Mouse (Mus musculus): ENCODE data around the gene Gm21188. TPM values are rescaled to one million over a fixed set of nuclear protein-coding genes. Genes with fewer than 3 reads are reported as not detected.
A peak's percentile ranks its signal among the peaks of the same experiment; 100 is the strongest.
"Not testable (repeated sequence)": the region's sequence is repeated elsewhere in the genome, so short reads cannot be mapped to it uniquely, and the experiment has no call there.

Gene Gm21188
- not detected in 2 replicates for polyA plus RNA-seq (2015; fragmentation: Nextera tagmentation; extraction: Ambion mirVana)

DNA sequence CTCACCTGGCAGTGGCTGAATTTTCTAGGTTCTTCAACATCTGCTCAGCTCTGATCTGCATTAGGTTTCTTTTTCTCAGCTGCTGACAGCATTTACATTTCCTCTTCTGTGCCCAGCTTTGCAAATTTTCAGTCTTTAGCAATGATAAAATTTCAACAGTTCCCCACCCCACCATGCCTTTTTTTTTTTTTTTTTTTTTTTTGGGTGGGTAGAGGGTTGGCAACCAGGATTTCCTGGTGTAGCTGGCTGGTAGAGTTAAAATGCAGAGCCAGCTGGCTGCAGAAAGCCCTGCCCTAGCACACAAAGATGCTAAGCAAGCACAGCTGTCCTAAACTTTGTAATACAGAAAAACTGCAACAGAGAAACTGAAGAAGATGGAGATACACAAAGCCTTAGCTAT is at the start of gene Gm21188:
TSS of gene Gm21188 (minus strand) at position 110 of the 400 bp plus-strand sequence.
- H3K4me1 ChIP-seq (replicated peaks; ENCODE audit: control insufficient read depth, insufficient read depth, low read length); H3K4me2 ChIP-seq (ENCODE audit: low read length); H3K4me3 ChIP-seq (replicated peaks; ENCODE audit: low read length); H3K9me3 ChIP-seq (ENCODE audit: control insufficient read depth, low read length); H3K9ac ChIP-seq (replicated peaks; ENCODE audit: low read depth, low read length); H3K27ac ChIP-seq (ENCODE audit: low read length); H3K27me3 ChIP-seq (replicated peaks; ENCODE audit: control insufficient read depth, insufficient read depth, low read length); ATAC-seq; H3K36me3 ChIP-seq (ENCODE audit: control insufficient read depth, insufficient read depth): not testable (repeated sequence)

GRCm38 (mm10) chr13:120099327-120099726 is 47.3 kb upstream of the Gm21188 start:
- H3K27ac ChIP-seq (ENCODE audit: low read length); H3K9ac ChIP-seq (replicated peaks; ENCODE audit: low read depth, low read length); H3K4me1 ChIP-seq (replicated peaks; ENCODE audit: control insufficient read depth, insufficient read depth, low read length); H3K36me3 ChIP-seq (ENCODE audit: control insufficient read depth, insufficient read depth); H3K4me3 ChIP-seq (replicated peaks; ENCODE audit: low read length); H3K27me3 ChIP-seq (replicated peaks; ENCODE audit: control insufficient read depth, insufficient read depth, low read length); H3K4me2 ChIP-seq (ENCODE audit: low read length); H3K9me3 ChIP-seq (ENCODE audit: control insufficient read depth, low read length); ATAC-seq: not testable (repeated sequence)
- no CpG with 5 or more reads among the region's 5 CpGs for WGBS

DNA sequence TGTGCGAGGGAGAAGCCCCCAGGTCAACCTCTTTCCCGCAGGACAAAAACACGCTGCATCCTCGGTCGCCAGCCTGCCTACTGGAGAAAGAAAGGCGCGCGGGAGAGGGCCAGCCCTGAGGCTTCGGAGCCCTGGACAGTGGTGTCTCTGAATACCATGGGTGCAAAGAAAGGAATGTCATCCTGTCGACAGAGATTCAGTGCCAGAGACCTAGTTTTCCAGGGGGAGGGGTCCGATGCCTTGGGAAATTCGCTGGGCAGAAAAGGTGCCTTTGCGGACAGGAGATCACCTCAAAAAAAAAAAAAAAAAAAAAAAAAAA is 44.9 kb upstream of the Gm21188 start:
- not testable (repeated sequence) for H3K9me3 ChIP-seq (ENCODE audit: control insufficient read depth, low read length); H3K9ac ChIP-seq (replicated peaks; ENCODE audit: low read depth, low read length); H3K36me3 ChIP-seq (ENCODE audit: control insufficient read depth, insufficient read depth); H3K27ac ChIP-seq (ENCODE audit: low read length); H3K27me3 ChIP-seq (replicated peaks; ENCODE audit: control insufficient read depth, insufficient read depth, low read length); H3K4me1 ChIP-seq (replicated peaks; ENCODE audit: control insufficient read depth, insufficient read depth, low read length); H3K4me2 ChIP-seq (ENCODE audit: low read length); H3K4me3 ChIP-seq (replicated peaks; ENCODE audit: low read length)
- WGBS, result 0% methylated on average over 6 of the region's 13 CpGs
- peak; percentile 32 for ATAC-seq

GRCm38 (mm10) chr13:120096241-120096937 is 44.4 kb upstream of the Gm21188 start:
- H3K27ac ChIP-seq (ENCODE audit: low read length); H3K36me3 ChIP-seq (ENCODE audit: control insufficient read depth, insufficient read depth); H3K9me3 ChIP-seq (ENCODE audit: control insufficient read depth, low read length); H3K9ac ChIP-seq (replicated peaks; ENCODE audit: low read depth, low read length); H3K4me3 ChIP-seq (replicated peaks; ENCODE audit: low read length); H3K4me2 ChIP-seq (ENCODE audit: low read length); H3K27me3 ChIP-seq (replicated peaks; ENCODE audit: control insufficient read depth, insufficient read depth, low read length); H3K4me1 ChIP-seq (replicated peaks; ENCODE audit: control insufficient read depth, insufficient read depth, low read length): not testable (repeated sequence)
- ATAC-seq, result peak; percentile 77
- under 1% methylated on average over 23 of the region's 38 CpGs for WGBS

DNA sequence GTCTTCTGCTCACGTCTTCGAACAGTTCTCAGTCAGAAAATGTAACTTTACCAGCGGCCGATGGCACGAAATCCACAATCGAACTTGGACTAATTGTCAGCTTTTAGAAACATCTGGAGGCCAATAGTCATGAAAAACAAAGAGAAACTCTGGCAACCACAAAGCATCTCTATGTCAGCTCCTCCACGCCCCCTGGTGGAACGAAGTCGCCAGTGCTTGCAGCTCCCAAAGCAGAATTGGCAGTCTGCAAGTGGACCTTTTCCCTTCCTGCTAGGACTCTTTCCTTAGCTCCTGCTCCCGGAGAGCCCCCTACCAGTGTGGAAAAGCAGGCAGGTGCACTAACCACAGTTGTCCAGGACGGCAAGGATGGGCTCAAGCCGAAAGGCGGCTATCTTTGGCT is 41.0 kb upstream of the Gm21188 start:
- not testable (repeated sequence) for ATAC-seq

GRCm38 (mm10) chr13:120079644-120080043 is 27.6 kb upstream of the Gm21188 start:
- H3K9me3 ChIP-seq (ENCODE audit: control insufficient read depth, low read length), result not testable (repeated sequence)
- no CpG with 5 or more reads among the region's 1 CpGs for WGBS

More for the DNA sequence above, 41.0 kb upstream of the Gm21188 start:
- not testable (repeated sequence) for H3K4me2 ChIP-seq (ENCODE audit: low read length); H3K27ac ChIP-seq (ENCODE audit: low read length); H3K9me3 ChIP-seq (ENCODE audit: control insufficient read depth, low read length); H3K9ac ChIP-seq (replicated peaks; ENCODE audit: low read depth, low read length); H3K4me1 ChIP-seq (replicated peaks; ENCODE audit: control insufficient read depth, insufficient read depth, low read length); H3K27me3 ChIP-seq (replicated peaks; ENCODE audit: control insufficient read depth, insufficient read depth, low read length); H3K4me3 ChIP-seq (replicated peaks; ENCODE audit: low read length); H3K36me3 ChIP-seq (ENCODE audit: control insufficient read depth, insufficient read depth)
- WGBS, result no CpG with 5 or more reads among the region's 13 CpGs

GRCm38 (mm10) chr13:120070878-120071277 is 18.9 kb upstream of the Gm21188 start:
- H3K4me2 ChIP-seq (ENCODE audit: low read length); H3K9me3 ChIP-seq (ENCODE audit: control insufficient read depth, low read length); H3K9ac ChIP-seq (replicated peaks; ENCODE audit: low read depth, low read length); ATAC-seq; H3K4me3 ChIP-seq (replicated peaks; ENCODE audit: low read length); H3K27me3 ChIP-seq (replicated peaks; ENCODE audit: control insufficient read depth, insufficient read depth, low read length); H3K27ac ChIP-seq (ENCODE audit: low read length); H3K36me3 ChIP-seq (ENCODE audit: control insufficient read depth, insufficient read depth); H3K4me1 ChIP-seq (replicated peaks; ENCODE audit: control insufficient read depth, insufficient read depth, low read length): not testable (repeated sequence)
- WGBS, result no CpG with 5 or more reads among the region's 13 CpGs

More at GRCm38 (mm10) chr13:120079644-120080043, 27.6 kb upstream of the Gm21188 start:
- not testable (repeated sequence) for H3K9ac ChIP-seq (replicated peaks; ENCODE audit: low read depth, low read length); H3K27ac ChIP-seq (ENCODE audit: low read length); ATAC-seq; H3K4me1 ChIP-seq (replicated peaks; ENCODE audit: control insufficient read depth, insufficient read depth, low read length); H3K36me3 ChIP-seq (ENCODE audit: control insufficient read depth, insufficient read depth); H3K4me3 ChIP-seq (replicated peaks; ENCODE audit: low read length); H3K4me2 ChIP-seq (ENCODE audit: low read length); H3K27me3 ChIP-seq (replicated peaks; ENCODE audit: control insufficient read depth, insufficient read depth, low read length)

DNA sequence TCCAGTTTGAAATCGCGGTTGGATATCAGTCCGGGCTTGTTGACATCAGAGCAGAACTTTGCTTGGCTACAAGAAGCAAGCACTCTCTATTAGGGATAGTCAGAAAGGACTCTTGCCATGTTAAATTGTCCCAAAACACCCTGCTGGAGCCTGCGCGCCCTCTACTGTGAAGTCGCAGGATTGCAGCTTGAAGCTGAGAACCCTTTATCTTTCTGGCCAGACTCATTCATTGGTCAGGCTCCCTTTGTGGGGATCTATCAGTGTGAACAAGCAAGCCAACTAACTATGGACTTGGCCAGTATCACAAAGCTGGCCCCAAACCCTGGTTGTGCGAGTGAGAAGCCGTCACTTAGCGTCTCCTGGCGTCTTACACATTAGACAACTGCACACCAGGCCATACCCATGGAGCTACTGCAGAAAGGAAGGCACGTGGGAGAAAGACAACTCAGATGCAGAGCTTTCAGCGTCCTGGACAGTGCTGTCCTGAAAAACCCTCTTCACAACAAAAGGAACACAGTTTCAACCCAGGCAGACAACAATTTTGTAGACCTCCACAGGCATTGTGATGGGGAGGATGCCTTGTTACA is 18.1 kb upstream of the Gm21188 start:
- H3K4me1 ChIP-seq (replicated peaks; ENCODE audit: control insufficient read depth, insufficient read depth, low read length); H3K27me3 ChIP-seq (replicated peaks; ENCODE audit: control insufficient read depth, insufficient read depth, low read length); H3K9me3 ChIP-seq (ENCODE audit: control insufficient read depth, low read length); ATAC-seq; H3K36me3 ChIP-seq (ENCODE audit: control insufficient read depth, insufficient read depth); H3K27ac ChIP-seq (ENCODE audit: low read length); H3K4me2 ChIP-seq (ENCODE audit: low read length); H3K9ac ChIP-seq (replicated peaks; ENCODE audit: low read depth, low read length); H3K4me3 ChIP-seq (replicated peaks; ENCODE audit: low read length): not testable (repeated sequence)
- no CpG with 5 or more reads among the region's 12 CpGs for WGBS

GRCm38 (mm10) chr13:120063439-120064089 is 11.6 kb upstream of the Gm21188 start:
- no CpG with 5 or more reads among the region's 22 CpGs for WGBS
- not testable (repeated sequence) for H3K27ac ChIP-seq (ENCODE audit: low read length); H3K9me3 ChIP-seq (ENCODE audit: control insufficient read depth, low read length); H3K4me2 ChIP-seq (ENCODE audit: low read length); H3K4me1 ChIP-seq (replicated peaks; ENCODE audit: control insufficient read depth, insufficient read depth, low read length); H3K36me3 ChIP-seq (ENCODE audit: control insufficient read depth, insufficient read depth); H3K27me3 ChIP-seq (replicated peaks; ENCODE audit: control insufficient read depth, insufficient read depth, low read length); H3K9ac ChIP-seq (replicated peaks; ENCODE audit: low read depth, low read length); H3K4me3 ChIP-seq (replicated peaks; ENCODE audit: low read length)
- ATAC-seq, result peak; percentile 58; the same call in 1 of the 2 replicates
